Mouse (Mus musculus) CH12.LX (cell line): ENCODE results near the gene Abhd12. TPM values are rescaled to one million over a fixed set of nuclear protein-coding genes. Genes with fewer than 3 reads are reported as not detected.

ENCODE experiments used
- DNase-seq: peaks from one replicate; pipeline ENCODE4 v3.0.0-alpha.2; 2013; ENCODE audit errors: extremely low read depth
- H3K27ac ChIP-seq: 2 replicates; pipeline ENCODE4 v1.5.1; 2012; ENCODE audit warnings: low read depth, mild to moderate bottlenecking, control low read depth, moderate library complexity; ENCODE audit not compliant: insufficient read depth
- H3K27me3 ChIP-seq: replicated peaks from 2 replicates; pipeline ENCODE3; 2012; ENCODE audit warnings: inconsistent platforms
- H3K36me3 ChIP-seq, 2 experiments: replicated peaks in 1 of 2; 2 replicates each; pipeline versions ENCODE3 to v1.6.1; 2012; ENCODE audit warnings: inconsistent platforms in 1 of 2, low read length in 1 of 2, mild to moderate bottlenecking in 1 of 2, mixed read lengths in 1 of 2, moderate library complexity in 1 of 2; ENCODE audit not compliant: control insufficient read depth in 1 of 2, insufficient read depth in 1 of 2
- H3K4me1 ChIP-seq, 2 experiments: 2 replicates each; pipeline ENCODE4 v1.6.1; 2012; ENCODE audit warnings: inconsistent platforms in 1 of 2, moderate library complexity in 1 of 2; ENCODE audit not compliant: insufficient read depth in 2 of 2, control insufficient read depth in 1 of 2
- H3K4me2 ChIP-seq: 2 replicates; pipeline ENCODE4 v1.6.1; 2012; ENCODE audit warnings: low read depth, mild to moderate bottlenecking, control low read depth; ENCODE audit not compliant: poor library complexity, insufficient read depth, severe bottlenecking
- H3K4me3 ChIP-seq, 3 experiments: fragments of 150-350 bp in 1 of 3; sonication (generic) in 1 of 3; replicated peaks in 1 of 3; 2 replicates each; pipeline versions ENCODE3 to v1.5.1; 2011 to 2012; ENCODE audit warnings: low read depth in 2 of 3, low read length in 2 of 3, mild to moderate bottlenecking in 2 of 3, moderate library complexity in 2 of 3, control low read depth in 1 of 3, improper control_type of control experiment in 1 of 3, inconsistent platforms in 1 of 3, mixed read lengths in 1 of 3; ENCODE audit not compliant: poor library complexity in 1 of 3
- H3K79me2 ChIP-seq: replicated peaks from 2 replicates; pipeline ENCODE4 v1.6.1; 2012; ENCODE audit warnings: mild to moderate bottlenecking, moderate library complexity; ENCODE audit not compliant: control insufficient read depth, poor library complexity, insufficient read depth, severe bottlenecking; ENCODE audit errors: extremely low read depth
- H3K9ac ChIP-seq: 2 replicates; pipeline ENCODE4 v1.6.1; 2012; ENCODE audit warnings: low read depth, mild to moderate bottlenecking, control low read depth, moderate library complexity; ENCODE audit not compliant: insufficient read depth
- H3K9me3 ChIP-seq: replicated peaks from 2 replicates; pipeline ENCODE3; 2012; ENCODE audit warnings: low read length, inconsistent platforms, mixed read lengths
- BHLHE40 ChIP-seq: IDR thresholded peaks from 2 replicates; pipeline ENCODE4 v1.6.1; 2011; ENCODE audit warnings: mild to moderate bottlenecking, low read depth, low read length, improper control_type of control experiment
- CHD1 ChIP-seq: IDR thresholded peaks from 2 replicates; pipeline ENCODE4 v1.6.1; 2012; ENCODE audit warnings: low read depth, low read length, improper control_type of control experiment, inconsistent platforms
- CHD2 ChIP-seq: IDR thresholded peaks from 2 replicates; pipeline ENCODE4 v1.6.1; 2011; ENCODE audit warnings: low read length, improper control_type of control experiment
- CTCF ChIP-seq, 2 experiments: IDR thresholded peaks in 1 of 2; conservative IDR thresholded peaks in 1 of 2; 2 replicates each; pipeline ENCODE4 v1.5.1; 2011 to 2012; ENCODE audit warnings: low read depth in 2 of 2, low read length in 2 of 2, improper control_type of control experiment in 1 of 2, inconsistent platforms in 1 of 2, mild to moderate bottlenecking in 1 of 2, moderate library complexity in 1 of 2
- E2F4 ChIP-seq: IDR thresholded peaks from 2 replicates; pipeline ENCODE4 v1.6.1; 2011; ENCODE audit warnings: low read depth, low read length, improper control_type of control experiment; ENCODE audit not compliant: insufficient replicate concordance
- ELF1 ChIP-seq: IDR thresholded peaks from 2 replicates; pipeline ENCODE4 v1.6.1; 2014; ENCODE audit warnings: low read depth, mild to moderate bottlenecking, inconsistent platforms, low read length, improper control_type of control experiment
- EP300 ChIP-seq: IDR thresholded peaks from 2 replicates; pipeline ENCODE4 v1.6.1; 2011; ENCODE audit warnings: low read length, improper control_type of control experiment
- ETS1 ChIP-seq: conservative IDR thresholded peaks from 2 replicates; pipeline ENCODE4 v1.6.1; 2012; ENCODE audit warnings: low read depth, mild to moderate bottlenecking, inconsistent platforms, low read length, improper control_type of control experiment, moderate library complexity
- HCFC1 ChIP-seq: IDR thresholded peaks from 2 replicates; pipeline ENCODE4 v1.6.1; 2012; ENCODE audit warnings: low read depth, mild to moderate bottlenecking, inconsistent platforms, low read length, improper control_type of control experiment
- IRF4 ChIP-seq: IDR thresholded peaks from 2 replicates; pipeline ENCODE4 v1.6.1; 2014; ENCODE audit warnings: low read depth, mild to moderate bottlenecking, inconsistent platforms, low read length, improper control_type of control experiment
- JUN ChIP-seq: IDR thresholded peaks from 2 replicates; pipeline ENCODE4 v1.6.1; 2011; ENCODE audit warnings: low read depth, mild to moderate bottlenecking, low read length, improper control_type of control experiment, moderate library complexity; ENCODE audit not compliant: insufficient read depth
- JUND ChIP-seq: conservative IDR thresholded peaks from 2 replicates; pipeline ENCODE4 v1.6.1; 2011; ENCODE audit warnings: low read depth, low read length, improper control_type of control experiment
- KAT2A ChIP-seq: IDR thresholded peaks from 2 replicates; pipeline ENCODE4 v1.6.1; 2012; ENCODE audit warnings: low read length, improper control_type of control experiment, inconsistent platforms; ENCODE audit not compliant: insufficient replicate concordance
- MAX ChIP-seq: IDR thresholded peaks from 2 replicates; pipeline ENCODE4 v1.6.1; 2011; ENCODE audit warnings: low read length, improper control_type of control experiment
- MAZ ChIP-seq: IDR thresholded peaks from 2 replicates; pipeline ENCODE4 v1.6.1; 2012; ENCODE audit warnings: low read depth, mild to moderate bottlenecking, inconsistent platforms, low read length, improper control_type of control experiment, moderate library complexity
- MEF2A ChIP-seq: IDR thresholded peaks from 2 replicates; pipeline ENCODE4 v1.6.1; 2014; ENCODE audit warnings: low read depth, mild to moderate bottlenecking, inconsistent platforms, low read length, improper control_type of control experiment, borderline replicate concordance
- MXI1 ChIP-seq: IDR thresholded peaks from 2 replicates; pipeline ENCODE4 v1.6.1; 2011; ENCODE audit warnings: mild to moderate bottlenecking, low read depth, low read length, improper control_type of control experiment
- MYC ChIP-seq: IDR thresholded peaks from 2 replicates; pipeline ENCODE4 v1.6.1; 2011; ENCODE audit warnings: low read depth, mild to moderate bottlenecking, improper control_type of control experiment, low read length
- NELFE ChIP-seq: IDR thresholded peaks from 2 replicates; pipeline ENCODE4 v1.6.1; 2011; ENCODE audit warnings: low read depth, low read length, improper control_type of control experiment
- NRF1 ChIP-seq: IDR thresholded peaks from 2 replicates; pipeline ENCODE4 v1.6.1; 2014; ENCODE audit warnings: low read depth, mild to moderate bottlenecking, inconsistent platforms, low read length, improper control_type of control experiment, moderate library complexity
- POLR2AphosphoS2 ChIP-seq: IDR thresholded peaks from 2 replicates; pipeline ENCODE4 v1.6.1; 2011; ENCODE audit warnings: low read depth, low read length, improper control_type of control experiment
- RAD21 ChIP-seq: IDR thresholded peaks from 2 replicates; pipeline ENCODE4 v1.6.1; 2011; ENCODE audit warnings: low read depth, mild to moderate bottlenecking, low read length, improper control_type of control experiment, moderate library complexity
- SIN3A ChIP-seq: IDR thresholded peaks from 2 replicates; pipeline ENCODE4 v1.6.1; 2012; ENCODE audit warnings: low read length, improper control_type of control experiment, inconsistent platforms
- SMC3 ChIP-seq: IDR thresholded peaks from 2 replicates; pipeline ENCODE4 v1.6.1; 2011; ENCODE audit warnings: low read depth, low read length, improper control_type of control experiment
- TBP ChIP-seq: conservative IDR thresholded peaks from 2 replicates; pipeline ENCODE4 v1.6.1; 2011; ENCODE audit warnings: low read depth, low read length, improper control_type of control experiment
- TCF12 ChIP-seq: IDR thresholded peaks from 2 replicates; pipeline ENCODE4 v1.6.1; 2014; ENCODE audit warnings: low read depth, mild to moderate bottlenecking, inconsistent platforms, low read length, improper control_type of control experiment
- UBTF ChIP-seq: IDR thresholded peaks from 2 replicates; pipeline ENCODE4 v1.6.1; 2012; ENCODE audit warnings: low read depth, mild to moderate bottlenecking, inconsistent platforms, low read length, improper control_type of control experiment, moderate library complexity
- USF1 ChIP-seq: IDR thresholded peaks from 2 replicates; pipeline ENCODE4 v1.6.1; 2014; ENCODE audit warnings: low read depth, mild to moderate bottlenecking, inconsistent platforms, low read length, improper control_type of control experiment
- ZC3H11A ChIP-seq: IDR thresholded peaks from 2 replicates; pipeline ENCODE4 v1.6.1; 2012; ENCODE audit warnings: low read depth, mild to moderate bottlenecking, inconsistent platforms, low read length, improper control_type of control experiment
- ZKSCAN1 ChIP-seq: IDR thresholded peaks from 2 replicates; pipeline ENCODE4 v1.6.1; 2012; ENCODE audit warnings: low read depth, inconsistent platforms, low read length, improper control_type of control experiment, borderline replicate concordance
- ZMIZ1 ChIP-seq: IDR thresholded peaks from 2 replicates; pipeline ENCODE4 v1.6.1; 2012; ENCODE audit warnings: low read depth, mild to moderate bottlenecking, inconsistent platforms, low read length, improper control_type of control experiment
- ZNF384 ChIP-seq: IDR thresholded peaks from 2 replicates; pipeline ENCODE4 v1.6.1; 2012; ENCODE audit warnings: low read depth, low read length, improper control_type of control experiment, inconsistent platforms
- dilution Hi-C: fragments of 300-500 bp; cut with MboI; formaldehyde crosslinking; loops from 2 replicates; pipeline ENCODE4 v1.14.3; 2020; ENCODE audit warnings: low sequenced_read_pairs; ENCODE audit not compliant: extremely low pct_unique_long_range_greater_than_20kb, extremely low pct_ligation_motif_present
- in situ Hi-C: fragments of 300-500 bp; cut with MboI; formaldehyde crosslinking; loops from 3 replicates; pipeline ENCODE4 v1.14.3; 2019; ENCODE audit warnings: low sequenced_read_pairs, low pct_ligation_motif_present, low pct_unique_long_range_greater_than_20kb, mixed read lengths
- polyA plus RNA-seq: library from polyadenylated mRNA; unstranded; fragments of >175 nt; gene quantifications from 2 replicates; pipeline ENCODE4 v1.2.1, GENCODE M21; 2012; ENCODE audit warnings: low read depth; ENCODE audit not compliant: insufficient read length
- total RNA-seq, 2 experiments: library from RNA; depleted of rRNA; stranded (reverse); fragments of 300-350 nt in 1 of 2; fragments of >200 nt in 1 of 2; gene quantifications; 2 replicates each; pipeline ENCODE4 v1.2.3; 2012 to 2014

The Abhd12 gene
- total and polyA plus RNA-seq, 3 experiments, result 43.6 to 51.5 (median 51.3) TPM

DNA sequence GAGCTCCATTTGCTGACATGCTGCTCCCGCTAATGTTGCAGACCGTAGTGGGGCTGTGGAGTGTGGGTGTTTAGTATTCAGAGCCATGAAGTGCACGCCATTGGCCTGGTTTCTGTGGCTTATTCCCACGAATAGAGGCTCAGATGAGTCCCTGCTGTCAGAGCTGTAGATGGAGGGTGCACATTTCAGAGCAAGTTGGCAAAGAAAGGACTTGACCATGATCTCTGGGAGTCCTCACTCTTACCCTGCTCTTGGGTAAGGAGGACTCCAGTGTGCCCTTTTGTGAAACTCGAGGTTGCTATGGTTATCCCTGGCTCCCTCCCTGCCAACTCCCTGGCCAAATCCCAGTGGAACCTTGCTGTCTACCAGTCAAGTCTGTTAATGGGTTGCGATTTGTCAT, 96.2 kb downstream of the Abhd12 start:
- Histone ChIP-seq H3K4me3 (no peak overlapping the region), H3K4me2 (no peak overlapping the region), H3K9ac (no peak overlapping the region), H3K36me3 (peaks cover 70 to 94% of the 10 kb centered on the region in 2 experiments), H3K9me3 (no peaks in the 10 kb centered on the region), H3K27me3 (no peaks in the 10 kb centered on the region), H3K4me1 (no peaks in the 10 kb centered on the region), H3K27ac (no peak overlapping the region), H3K79me2 (no peaks in the 10 kb centered on the region)
- TF ChIP-seq E2F4, result no peak
- TF ChIP-seq ZNF384, result no peak
- no peak for TF ChIP-seq TCF12
- no peak for TF ChIP-seq HCFC1
- no peak for DNase-seq
- in situ Hi-C loops, result no loop called here
- dilution Hi-C loops, result no loop called here

DNA sequence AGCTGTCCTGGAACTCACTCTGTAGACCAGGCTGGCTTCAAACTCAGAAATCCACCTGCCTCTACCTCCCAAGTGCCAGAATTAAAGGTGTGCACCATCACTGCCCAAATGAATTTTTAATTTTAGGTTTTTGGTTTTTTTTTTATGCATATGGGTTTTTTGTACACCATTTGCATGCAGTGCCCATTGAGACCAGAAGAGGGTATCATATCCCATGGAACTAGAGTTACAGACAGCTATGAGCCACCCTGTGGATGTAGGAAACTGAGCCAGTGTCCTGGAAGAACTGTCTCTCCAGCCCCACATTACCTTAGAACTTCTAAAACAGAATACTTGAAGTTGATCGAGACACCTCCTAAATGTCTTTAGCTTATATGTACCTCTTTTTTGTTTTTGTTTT, 101.5 kb downstream of the Abhd12 start:
- no peak overlapping the region for H3K27ac ChIP-seq
- H3K4me1 ChIP-seq, result no peaks in the 10 kb centered on the region
- peaks cover 55 to 90% of the 10 kb centered on the region in 2 experiments for H3K36me3 ChIP-seq
- no peak overlapping the region for H3K4me3 ChIP-seq
- dilution Hi-C loops, result no loop called here
- in situ Hi-C loops, result no loop called here
- H3K79me2 ChIP-seq, result peaks cover 3% of the 10 kb centered on the region
- TF ChIP-seq SMC3 (peak; percentile 58), TCF12 (no peak), ZNF384 (peak; percentile 85), JUND (no peak), USF1 (no peak), TBP (no peak), MYC (no peak), MAX (no peak), ZKSCAN1 (no peak), ETS1 (no peak), ELF1 (no peak), CHD1 (no peak), UBTF (no peak), MEF2A (no peak), MAZ (no peak), BHLHE40 (no peak), NRF1 (no peak), EP300 (no peak), IRF4 (no peak), SIN3A (no peak), POLR2AphosphoS2 (no peak), ZC3H11A (no peak), RAD21 (peak; percentile 61), JUN (no peak), CHD2 (no peak), HCFC1 (no peak), ZMIZ1 (no peak), NELFE (no peak), CTCF (conservative IDR thresholded peaks at IDR 0.05 in 1 of 2, IDR thresholded peaks at IDR 0.05 in 1 of 2; ENCODE audit: low read depth in 2 of 2, low read length in 2 of 2) (peak in 1 of 2 experiments; percentile 70; a peak in 2 of 4 replicates), KAT2A (no peak), MXI1 (no peak)
- H3K9ac ChIP-seq, result no peak overlapping the region
- no peak overlapping the region for H3K4me2 ChIP-seq
- H3K9me3 ChIP-seq, result no peaks in the 10 kb centered on the region
- no peaks in the 10 kb centered on the region for H3K27me3 ChIP-seq
- peak; percentile 41 for DNase-seq
